Mouse (Mus musculus) limb, embryonic 15.5 days (tissue): ENCODE measurements at regions not wholly inside any gene's neighbourhood (a gene's known extent, or its start where the extent isn't known, plus 50 kb on each side); places are given as distances from the start of the nearest gene placed in this dataset.

Experiments
- ATAC-seq: fragments of 200-750 bp; cut with Nextera tagmentation; 2 replicates; pipeline ENCODE4 v1.8.0; 2017; ENCODE audit warnings: low read depth, moderate TSS enrichment; ENCODE audit not compliant: insufficient number of reproducible peaks, low FRiP score, low TSS enrichment
- H3K27ac ChIP-seq: fragments of 300-500 bp; sonication (generic); 2 replicates; pipeline ENCODE4 v1.5.1; 2015; ENCODE audit warnings: moderate library complexity, mild to moderate bottlenecking, inconsistent platforms
- H3K27me3 ChIP-seq: fragments of 300-500 bp; sonication (generic); 2 replicates; pipeline ENCODE4 v1.6.1; 2015; ENCODE audit warnings: inconsistent platforms
- H3K36me3 ChIP-seq: fragments of 300-500 bp; sonication (generic); 2 replicates; pipeline ENCODE4 v1.6.1; 2015; ENCODE audit warnings: inconsistent platforms
- H3K4me1 ChIP-seq: fragments of 300-500 bp; sonication (generic); 2 replicates; pipeline ENCODE4 v1.6.1; 2015; ENCODE audit warnings: inconsistent platforms
- H3K4me2 ChIP-seq: fragments of 300-500 bp; sonication (generic); 2 replicates; pipeline ENCODE4 v1.6.1; 2015; ENCODE audit warnings: mild to moderate bottlenecking, inconsistent platforms
- H3K4me3 ChIP-seq: fragments of 300-500 bp; sonication (generic); 2 replicates; pipeline ENCODE4 v1.5.1; 2015; ENCODE audit warnings: mild to moderate bottlenecking, inconsistent platforms
- H3K9ac ChIP-seq: fragments of 300-500 bp; sonication (generic); 2 replicates; pipeline ENCODE4 v1.6.1; 2015; ENCODE audit warnings: inconsistent platforms
- H3K9me3 ChIP-seq: fragments of 300-500 bp; sonication (generic); 2 replicates; pipeline ENCODE4 v1.6.1; 2016; ENCODE audit warnings: inconsistent platforms
- WGBS: fragments of 180-500 bp; shearing (Covaris S2); methylation state at CpG from one replicate; pipeline ENCODE4 v1.1.7; 2015; 5-methylcytosine and 5-hydroxymethylcytosine counted together

- WGBS, result 89% methylated on average over 6 of the region's 6 CpGs
- no peak overlapping the region for H3K9ac ChIP-seq
- H3K9me3 ChIP-seq, result no peaks in the 10 kb centered on the region
- no peak for ATAC-seq
- no peaks in the 10 kb centered on the region for H3K4me1 ChIP-seq
- H3K27me3 ChIP-seq, result no peaks in the 10 kb centered on the region
- H3K36me3 ChIP-seq, result no peaks in the 10 kb centered on the region
- no peak overlapping the region for H3K4me3 ChIP-seq
- H3K27ac ChIP-seq, result no peak overlapping the region
- H3K4me2 ChIP-seq, result no peak overlapping the region
Measured at GRCm38 (mm10) chr9:23150338-23150737, 72.5 kb upstream of the Bmper start.

- 58% methylated on average over 3 of the region's 3 CpGs for WGBS
- H3K36me3 ChIP-seq, result no peaks in the 10 kb centered on the region
- H3K9me3 ChIP-seq, result no peaks in the 10 kb centered on the region
- H3K9ac ChIP-seq, result no peak overlapping the region
- no peak overlapping the region for H3K27ac ChIP-seq
- no peaks in the 10 kb centered on the region for H3K4me1 ChIP-seq
- no peak for ATAC-seq
- H3K4me3 ChIP-seq, result no peak overlapping the region
- no peaks in the 10 kb centered on the region for H3K27me3 ChIP-seq
- H3K4me2 ChIP-seq, result no peak overlapping the region
Measured at GRCm38 (mm10) chr9:23150874-23151273, 72.0 kb upstream of the Bmper start.

GRCm38 (mm10) chr9:23151953-23152490 is 70.9 kb upstream of the Bmper start:
- H3K27me3 ChIP-seq, result no peaks in the 10 kb centered on the region
- WGBS, result 83% methylated on average over 1 of the region's 1 CpGs
- H3K9ac ChIP-seq, result no peak overlapping the region
- no peaks in the 10 kb centered on the region for H3K9me3 ChIP-seq
- no peak overlapping the region for H3K4me3 ChIP-seq
- ATAC-seq, result no peak
- no peaks in the 10 kb centered on the region for H3K36me3 ChIP-seq
- H3K4me2 ChIP-seq, result no peak overlapping the region
- H3K27ac ChIP-seq, result no peak overlapping the region
- H3K4me1 ChIP-seq, result no peaks in the 10 kb centered on the region; the same call in 1 of the 2 replicates

GRCm38 (mm10) chr9:23156820-23157570 is 65.9 kb upstream of the Bmper start:
- no peak overlapping the region for H3K4me2 ChIP-seq
- H3K9me3 ChIP-seq, result no peaks in the 10 kb centered on the region
- no peak overlapping the region for H3K27ac ChIP-seq
- no peaks in the 10 kb centered on the region for H3K27me3 ChIP-seq
- no peak overlapping the region for H3K9ac ChIP-seq
- 41% methylated on average over 5 of the region's 5 CpGs for WGBS
- H3K36me3 ChIP-seq, result no peaks in the 10 kb centered on the region
- no peak for ATAC-seq
- H3K4me1 ChIP-seq, result peaks cover 5% of the 10 kb centered on the region
- H3K4me3 ChIP-seq, result no peak overlapping the region

- no peaks in the 10 kb centered on the region for H3K36me3 ChIP-seq
- H3K4me3 ChIP-seq, result no peak overlapping the region
- H3K4me2 ChIP-seq, result no peak overlapping the region
- no peaks in the 10 kb centered on the region for H3K27me3 ChIP-seq
- H3K27ac ChIP-seq, result no peak overlapping the region
- no peak overlapping the region for H3K9ac ChIP-seq
- H3K9me3 ChIP-seq, result no peaks in the 10 kb centered on the region
- 65% methylated on average over 1 of the region's 1 CpGs for WGBS
- H3K4me1 ChIP-seq, result peaks cover 5% of the 10 kb centered on the region
- ATAC-seq, result no peak
Measured at GRCm38 (mm10) chr9:23158499-23158898, 64.4 kb upstream of the Bmper start.

- H3K4me2 ChIP-seq, result no peak overlapping the region
- no peak overlapping the region for H3K27ac ChIP-seq
- H3K27me3 ChIP-seq, result no peaks in the 10 kb centered on the region
- H3K36me3 ChIP-seq, result no peaks in the 10 kb centered on the region
- peaks cover 5% of the 10 kb centered on the region for H3K4me1 ChIP-seq
- no peak overlapping the region for H3K4me3 ChIP-seq
- no peaks in the 10 kb centered on the region for H3K9me3 ChIP-seq
- no peak for ATAC-seq
- H3K9ac ChIP-seq, result no peak overlapping the region
- 34% methylated on average over 7 of the region's 7 CpGs for WGBS
Measured at GRCm38 (mm10) chr9:23161346-23161745, 61.5 kb upstream of the Bmper start.

GRCm38 (mm10) chr9:23167056-23167591 is 55.8 kb upstream of the Bmper start:
- H3K9me3 ChIP-seq, result no peaks in the 10 kb centered on the region
- H3K4me3 ChIP-seq, result no peak overlapping the region
- 58% methylated on average over 2 of the region's 2 CpGs for WGBS
- H3K27ac ChIP-seq, result no peak overlapping the region
- no peaks in the 10 kb centered on the region for H3K36me3 ChIP-seq
- H3K4me1 ChIP-seq, result no peaks in the 10 kb centered on the region
- no peaks in the 10 kb centered on the region for H3K27me3 ChIP-seq
- H3K9ac ChIP-seq, result no peak overlapping the region
- H3K4me2 ChIP-seq, result no peak overlapping the region
- no peak for ATAC-seq

GRCm38 (mm10) chr9:23167716-23168115 is 55.2 kb upstream of the Bmper start:
- no peaks in the 10 kb centered on the region for H3K4me1 ChIP-seq
- ATAC-seq, result no peak
- no peaks in the 10 kb centered on the region for H3K9me3 ChIP-seq
- H3K4me2 ChIP-seq, result no peak overlapping the region
- 68% methylated on average over 4 of the region's 4 CpGs for WGBS
- H3K9ac ChIP-seq, result no peak overlapping the region
- H3K27me3 ChIP-seq, result no peaks in the 10 kb centered on the region
- no peak overlapping the region for H3K27ac ChIP-seq
- H3K36me3 ChIP-seq, result no peaks in the 10 kb centered on the region
- no peak overlapping the region for H3K4me3 ChIP-seq

GRCm38 (mm10) chr9:23168149-23168548 is 54.7 kb upstream of the Bmper start:
- Histone ChIP-seq H3K4me2 (no peak overlapping the region), H3K9me3 (no peaks in the 10 kb centered on the region), H3K4me3 (no peak overlapping the region), H3K36me3 (no peaks in the 10 kb centered on the region), H3K9ac (no peak overlapping the region), H3K4me1 (no peaks in the 10 kb centered on the region), H3K27me3 (no peaks in the 10 kb centered on the region), H3K27ac (no peak overlapping the region)
- 51% methylated on average over 4 of the region's 4 CpGs for WGBS
- ATAC-seq, result no peak

GRCm38 (mm10) chr9:23171361-23171760 is 51.5 kb upstream of the Bmper start:
- no peak overlapping the region for H3K4me2 ChIP-seq
- H3K9me3 ChIP-seq, result no peaks in the 10 kb centered on the region
- H3K27me3 ChIP-seq, result no peaks in the 10 kb centered on the region
- no peak overlapping the region for H3K4me3 ChIP-seq
- H3K27ac ChIP-seq, result no peak overlapping the region
- no peak overlapping the region for H3K9ac ChIP-seq
- no peaks in the 10 kb centered on the region for H3K4me1 ChIP-seq
- no peaks in the 10 kb centered on the region for H3K36me3 ChIP-seq
- WGBS, result 88% methylated on average over 1 of the region's 1 CpGs
- ATAC-seq, result no peak
